Mouse (Mus musculus): Measurements from ENCODE around the gene Ccdc142. TPM values are rescaled to one million over a fixed set of nuclear protein-coding genes. Genes with fewer than 3 reads are reported as not detected.

Gene Ccdc142
- polyA plus RNA-seq, 1 experiment from 2014 or later: 4.3 TPM

- Histone ChIP-seq H3K27ac (peak overlapping the region; percentile 99), H3K4me1 (peaks cover 50% of the 10 kb centered on the region), H3K9me3 (no peaks in the 10 kb centered on the region), H3K4me3 (peak overlapping the region; percentile 71), H3K27me3 (replicated peaks) (no peaks in the 10 kb centered on the region), H3K9ac (peak overlapping the region; percentile 96), H3K36me3 (peaks cover 25% of the 10 kb centered on the region), H3K4me2 (replicated peaks) (peak overlapping the region; percentile 88)
- ATAC-seq (ENCODE audit: low FRiP score, low read depth): peak; percentile 18
- WGBS: under 1% methylated on average over 49 of the region's 52 CpGs
Measured at GRCm38 (mm10) chr6:83121863-83122710, 20.7 kb downstream of the Ccdc142 start.

- H3K27ac ChIP-seq: no peak overlapping the region
- WGBS: 68% methylated on average over 5 of the region's 5 CpGs
- peaks cover 17% of the 10 kb centered on the region for H3K36me3 ChIP-seq
- peaks cover 45% of the 10 kb centered on the region for H3K4me1 ChIP-seq
- no peak overlapping the region for H3K4me3 ChIP-seq
- no peak for ATAC-seq (ENCODE audit: low FRiP score, low read depth)
- peak overlapping the region; percentile 88 for H3K4me2 ChIP-seq (replicated peaks)
- H3K27me3 ChIP-seq (replicated peaks): no peaks in the 10 kb centered on the region
- H3K9ac ChIP-seq: peak overlapping the region; percentile 96
- no peaks in the 10 kb centered on the region for H3K9me3 ChIP-seq
Measured at GRCm38 (mm10) chr6:83122961-83123360, 21.6 kb downstream of the Ccdc142 start.

- Histone ChIP-seq H3K9ac (peak overlapping the region; percentile 65), H3K27ac (no peak overlapping the region), H3K4me3 (peak overlapping the region; percentile 77), H3K36me3 (no peaks in the 10 kb centered on the region), H3K4me2 (replicated peaks) (peak overlapping the region; percentile 91), H3K27me3 (replicated peaks) (no peaks in the 10 kb centered on the region), H3K9me3 (no peaks in the 10 kb centered on the region), H3K4me1 (peaks cover 30% of the 10 kb centered on the region)
- under 1% methylated on average over 30 of the region's 30 CpGs for WGBS
- 0 out of 2 replicates have a peak, but pooled peaks have one; percentile 2 for ATAC-seq (ENCODE audit: low FRiP score, low read depth)
Measured at GRCm38 (mm10) chr6:83124851-83125312, 23.5 kb downstream of the Ccdc142 start.

GRCm38 (mm10) chr6:83125331-83125730 is 23.9 kb downstream of the Ccdc142 start, which contains the start of gene Ino80b:
Gene Ino80b, minus strand, starts transcription at chr6:83125431.
- H3K9me3 ChIP-seq: no peaks in the 10 kb centered on the region
- H3K27ac ChIP-seq: no peak within 1 kb of the TSS
- H3K4me1 ChIP-seq: peaks cover 26% of the 10 kb centered on the region
- H3K4me3 ChIP-seq: peak within 1 kb of the TSS; percentile 77
- no peaks in the 10 kb centered on the region for H3K36me3 ChIP-seq
- WGBS: 27% methylated on average over 5 of the region's 5 CpGs
- peak within 1 kb of the TSS; percentile 91 for H3K4me2 ChIP-seq (replicated peaks)
- peak within 1 kb of the TSS; percentile 65 for H3K9ac ChIP-seq
- ATAC-seq (ENCODE audit: low FRiP score, low read depth): no peak
- no peaks in the 10 kb centered on the region for H3K27me3 ChIP-seq (replicated peaks)

- Histone ChIP-seq H3K4me3 (no peak overlapping the region), H3K9me3 (no peaks in the 10 kb centered on the region), H3K27ac (no peak overlapping the region), H3K9ac (no peak overlapping the region), H3K4me1 (peaks cover 21% of the 10 kb centered on the region), H3K27me3 (replicated peaks) (no peaks in the 10 kb centered on the region), H3K4me2 (replicated peaks) (no peak overlapping the region), H3K36me3 (no peaks in the 10 kb centered on the region)
- ATAC-seq (ENCODE audit: low FRiP score, low read depth): no peak
- WGBS: 95% methylated on average over 5 of the region's 5 CpGs
Measured at GRCm38 (mm10) chr6:83127419-83127818, 26.0 kb downstream of the Ccdc142 start.

- peaks cover 10% of the 10 kb centered on the region; the same call in 1 of the 2 replicates for H3K27me3 ChIP-seq (replicated peaks)
- WGBS: 77% methylated on average over 6 of the region's 6 CpGs
Measured at GRCm38 (mm10) chr6:83131469-83132034, 30.2 kb downstream of the Ccdc142 start.

GRCm38 (mm10) chr6:83132176-83132919 is 30.9 kb downstream of the Ccdc142 start:
- no peaks in the 10 kb centered on the region for H3K36me3 ChIP-seq
- no peak overlapping the region for H3K9ac ChIP-seq
- H3K27ac ChIP-seq: no peak overlapping the region
- H3K4me2 ChIP-seq (replicated peaks): no peak overlapping the region
- peaks cover 21% of the 10 kb centered on the region for H3K4me1 ChIP-seq
- ATAC-seq (ENCODE audit: low FRiP score, low read depth): no peak
- H3K4me3 ChIP-seq: no peak overlapping the region
- 86% methylated on average over 9 of the region's 9 CpGs for WGBS
- H3K27me3 ChIP-seq (replicated peaks): peaks cover 10% of the 10 kb centered on the region; the same call in 1 of the 2 replicates
- no peaks in the 10 kb centered on the region for H3K9me3 ChIP-seq

More at GRCm38 (mm10) chr6:83131469-83132034, 30.2 kb downstream of the Ccdc142 start:
- Histone ChIP-seq H3K27ac (no peak overlapping the region), H3K4me1 (peaks cover 13% of the 10 kb centered on the region), H3K36me3 (no peaks in the 10 kb centered on the region), H3K4me3 (no peak overlapping the region), H3K9me3 (no peaks in the 10 kb centered on the region), H3K4me2 (replicated peaks) (no peak overlapping the region), H3K9ac (no peak overlapping the region)
- no peak for ATAC-seq (ENCODE audit: low FRiP score, low read depth)

- Histone ChIP-seq H3K27me3 (replicated peaks) (peaks cover 10% of the 10 kb centered on the region; the same call in 1 of the 2 replicates), H3K27ac (no peak overlapping the region), H3K9me3 (no peaks in the 10 kb centered on the region), H3K9ac (no peak overlapping the region), H3K4me2 (replicated peaks) (no peak overlapping the region), H3K36me3 (no peaks in the 10 kb centered on the region), H3K4me3 (no peak overlapping the region), H3K4me1 (peaks cover 36% of the 10 kb centered on the region)
- ATAC-seq (ENCODE audit: low FRiP score, low read depth): no peak
- WGBS: 79% methylated on average over 3 of the region's 3 CpGs
Measured at GRCm38 (mm10) chr6:83134226-83134625, 32.8 kb downstream of the Ccdc142 start.

- Histone ChIP-seq H3K4me1 (peaks cover 36% of the 10 kb centered on the region), H3K27ac (no peak within 1 kb of the TSS), H3K27me3 (replicated peaks) (peaks cover 10% of the 10 kb centered on the region; the same call in 1 of the 2 replicates), H3K36me3 (no peaks in the 10 kb centered on the region), H3K9ac (peak within 1 kb of the TSS; percentile 83), H3K4me3 (peak within 1 kb of the TSS; percentile 45), H3K4me2 (replicated peaks) (peak within 1 kb of the TSS; percentile 69), H3K9me3 (no peaks in the 10 kb centered on the region)
- no peak for ATAC-seq (ENCODE audit: low FRiP score, low read depth)
- 65% methylated on average over 7 of the region's 7 CpGs for WGBS
Measured at GRCm38 (mm10) chr6:83134951-83135513, 33.6 kb downstream of the Ccdc142 start, which contains the start of gene Rtkn. Gene Rtkn, plus strand, starts transcription at chr6:83135463.

- no peak for ATAC-seq (ENCODE audit: low FRiP score, low read depth)
- 6% methylated on average over 37 of the region's 37 CpGs for WGBS
- Histone ChIP-seq H3K9ac (peak overlapping the region; percentile 83), H3K4me1 (peaks cover 36% of the 10 kb centered on the region), H3K27me3 (replicated peaks) (peaks cover 10% of the 10 kb centered on the region; the same call in 1 of the 2 replicates), H3K36me3 (no peaks in the 10 kb centered on the region), H3K4me2 (replicated peaks) (peak overlapping the region; percentile 69), H3K9me3 (no peaks in the 10 kb centered on the region), H3K27ac (no peak overlapping the region), H3K4me3 (peak overlapping the region; percentile 45)
Measured at GRCm38 (mm10) chr6:83135571-83136161, 34.3 kb downstream of the Ccdc142 start.

- Histone ChIP-seq H3K9me3 (no peaks in the 10 kb centered on the region), H3K27me3 (replicated peaks) (peaks cover 10% of the 10 kb centered on the region; the same call in 1 of the 2 replicates), H3K4me1 (peaks cover 40% of the 10 kb centered on the region), H3K4me2 (replicated peaks) (peak overlapping the region; percentile 69), H3K27ac (peak overlapping the region; percentile 92), H3K9ac (peak overlapping the region; percentile 83; the same call in 1 of the 2 replicates), H3K4me3 (peak overlapping the region; percentile 45), H3K36me3 (no peaks in the 10 kb centered on the region)
- no peak for ATAC-seq (ENCODE audit: low FRiP score, low read depth)
- 15% methylated on average over 5 of the region's 5 CpGs for WGBS
Measured at GRCm38 (mm10) chr6:83136291-83136880, 35.0 kb downstream of the Ccdc142 start.
